Mouse (Mus musculus) kidney, postnatal 4 days (tissue): ENCODE data around the gene Dcaf7.

Experiments
- DNase-seq, 2 experiments: peaks; one replicate each; pipeline ENCODE4 v3.0.0; 2021; ENCODE audit warnings: mixed read lengths in 2 of 2

Gene Dcaf7

GRCm38 (mm10) chr11:106045780-106046179, 9.1 kb downstream of the Dcaf7 start:
- no peak for DNase-seq

DNA sequence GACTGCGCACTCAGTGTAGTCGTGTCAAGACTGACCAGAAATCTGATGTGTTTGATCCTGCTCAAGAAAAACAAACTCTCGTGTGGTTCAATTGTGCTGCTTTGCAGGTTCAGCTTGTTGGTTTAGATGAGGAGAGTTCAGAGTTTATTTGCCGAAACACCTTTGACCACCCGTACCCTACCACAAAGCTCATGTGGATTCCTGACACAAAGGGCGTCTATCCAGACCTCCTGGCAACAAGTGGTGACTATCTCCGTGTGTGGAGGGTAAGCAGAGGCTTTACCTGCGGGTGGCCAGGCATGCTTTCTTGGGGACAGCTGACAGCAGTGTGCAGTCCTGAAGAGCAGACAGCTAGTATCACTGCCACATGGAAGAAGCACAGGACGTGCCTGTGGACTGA, 9.9 kb downstream of the Dcaf7 start:
- DNase-seq = no peak

- DNase-seq = no peak
Measured at GRCm38 (mm10) chr11:106053921-106054320, 17.2 kb downstream of the Dcaf7 start.

- no peak for DNase-seq
Measured at GRCm38 (mm10) chr11:106054600-106054999, 17.9 kb downstream of the Dcaf7 start.

DNA sequence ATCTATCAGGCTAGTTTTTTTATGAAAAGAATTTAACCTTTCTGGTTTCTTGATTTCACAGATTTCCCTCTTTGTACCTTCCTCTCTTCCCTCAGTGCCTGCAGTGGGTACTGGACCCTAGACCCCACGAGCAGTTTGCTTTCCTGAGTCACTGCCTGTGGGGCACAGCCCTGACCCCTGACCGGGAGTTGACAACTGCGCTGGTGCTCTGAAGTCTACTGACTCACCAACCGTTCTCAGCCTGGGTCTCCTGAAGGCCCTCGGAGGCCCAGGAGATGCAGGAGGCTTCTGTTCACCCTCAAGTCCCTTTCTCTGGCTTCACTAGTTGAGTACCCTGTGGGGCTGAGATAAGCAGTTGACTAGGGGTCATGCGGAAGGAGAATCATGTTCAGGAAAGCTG, 18.7 kb downstream of the Dcaf7 start:
- no peak for DNase-seq

DNA sequence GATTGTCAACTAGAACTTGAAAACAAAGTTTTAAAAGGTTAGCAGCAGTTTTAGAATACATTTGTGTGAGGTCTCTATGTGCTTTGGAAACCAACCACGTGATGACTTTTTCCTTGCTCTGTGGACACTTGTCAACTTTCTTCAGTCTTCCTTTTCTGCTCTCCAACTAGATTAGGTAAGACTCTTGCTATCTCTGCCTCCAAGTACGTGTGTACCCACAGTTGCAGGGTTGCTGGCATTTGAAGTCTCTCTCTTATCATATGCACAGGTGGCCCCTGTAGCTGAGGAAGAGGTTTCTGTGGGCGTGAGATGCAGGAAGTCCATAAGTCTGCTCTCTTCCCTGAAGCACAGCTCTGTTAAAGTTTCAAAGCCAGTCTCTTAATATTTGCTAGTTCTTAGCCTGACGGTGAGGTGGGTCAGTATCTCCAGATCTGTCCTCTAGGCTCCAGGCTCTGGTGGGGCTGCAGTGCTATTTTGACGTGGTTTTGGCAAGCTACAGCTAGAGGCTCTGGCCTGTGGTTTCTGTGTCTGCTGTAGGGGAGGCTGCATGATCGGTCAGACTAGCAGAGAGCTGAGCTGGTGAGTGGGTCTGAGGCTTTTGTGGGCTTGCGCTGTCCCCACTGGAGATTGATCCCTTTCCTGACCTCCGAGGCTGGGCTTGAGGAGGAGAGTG, 20.3 kb downstream of the Dcaf7 start:
- DNase-seq = no peak

GRCm38 (mm10) chr11:106058020-106058419, 21.3 kb downstream of the Dcaf7 start:
- DNase-seq = no peak

DNA sequence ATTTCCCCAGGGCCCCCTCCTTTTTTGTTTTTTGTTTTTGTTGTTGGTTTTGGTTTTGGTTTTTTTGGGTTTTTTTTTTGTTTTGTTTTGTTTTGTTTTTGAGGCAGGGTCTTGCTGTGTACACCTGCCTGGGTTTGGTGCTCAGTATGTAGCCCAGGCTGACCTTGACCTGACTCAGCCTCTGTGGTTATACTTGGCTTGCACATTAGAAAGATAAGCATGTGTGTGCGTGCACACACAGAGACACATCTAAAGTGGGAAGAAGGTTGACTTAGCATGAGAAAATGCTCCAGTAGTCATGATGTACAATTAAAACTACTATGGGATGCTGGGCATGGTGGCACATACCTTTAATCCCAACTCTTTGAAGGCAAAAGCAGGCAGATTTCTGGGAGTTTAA, 23.9 kb downstream of the Dcaf7 start:
- no peak for DNase-seq

DNA sequence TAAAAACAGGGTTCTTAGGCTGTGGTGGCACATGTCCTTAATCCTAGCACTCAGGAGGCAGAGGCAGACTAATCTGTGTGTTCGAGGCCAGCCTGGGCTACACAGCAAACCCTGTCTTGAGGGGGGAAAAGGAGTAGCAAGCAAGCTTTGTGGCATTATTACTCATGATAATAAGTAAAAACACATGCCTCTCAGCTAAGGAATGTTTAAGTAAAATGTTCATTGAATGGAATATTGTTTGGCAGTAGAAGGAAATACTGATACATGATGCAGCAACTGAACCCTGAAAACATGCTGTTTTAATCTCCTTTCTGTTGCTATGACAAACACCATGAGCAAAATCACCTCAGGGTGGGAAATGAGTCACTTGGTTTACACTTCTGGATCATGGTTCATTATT, 24.6 kb downstream of the Dcaf7 start:
- no peak for DNase-seq

DNA sequence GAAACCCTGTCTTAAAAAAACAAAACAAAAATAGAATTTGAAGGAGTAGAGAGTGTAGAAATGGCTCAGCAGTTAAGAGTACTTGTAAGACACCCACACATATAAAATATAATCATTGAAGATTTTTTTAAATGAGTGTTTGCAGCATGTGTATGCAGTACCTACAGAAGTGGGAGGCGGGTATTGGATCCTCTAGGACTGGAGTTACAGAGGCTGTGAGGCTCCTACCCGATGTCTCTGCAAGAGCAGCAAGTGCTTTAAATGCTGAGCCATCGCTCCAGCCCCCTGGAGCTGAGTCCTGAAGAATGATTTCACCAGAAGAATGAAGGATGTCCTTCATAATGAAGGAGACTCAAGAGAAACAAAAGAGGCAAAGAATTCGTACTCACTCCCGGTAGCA, 27.1 kb downstream of the Dcaf7 start:
- DNase-seq = no peak

GRCm38 (mm10) chr11:106065073-106065922, 28.6 kb downstream of the Dcaf7 start:
- DNase-seq = no peak

- DNase-seq = peak; percentile 97 to 98
Measured at GRCm38 (mm10) chr11:106065923-106066571, 29.4 kb downstream of the Dcaf7 start, which contains the start of gene Taco1. TSS of gene Taco1 (plus strand) at chr11:106066061.

GRCm38 (mm10) chr11:106066616-106067015, 29.9 kb downstream of the Dcaf7 start:
- DNase-seq = peak; percentile 51 to 68

- DNase-seq = no peak
Measured at GRCm38 (mm10) chr11:106073774-106074173, 37.1 kb downstream of the Dcaf7 start.

GRCm38 (mm10) chr11:106076321-106076720, 39.6 kb downstream of the Dcaf7 start:
- DNase-seq = peak; percentile 87 to 88

DNA sequence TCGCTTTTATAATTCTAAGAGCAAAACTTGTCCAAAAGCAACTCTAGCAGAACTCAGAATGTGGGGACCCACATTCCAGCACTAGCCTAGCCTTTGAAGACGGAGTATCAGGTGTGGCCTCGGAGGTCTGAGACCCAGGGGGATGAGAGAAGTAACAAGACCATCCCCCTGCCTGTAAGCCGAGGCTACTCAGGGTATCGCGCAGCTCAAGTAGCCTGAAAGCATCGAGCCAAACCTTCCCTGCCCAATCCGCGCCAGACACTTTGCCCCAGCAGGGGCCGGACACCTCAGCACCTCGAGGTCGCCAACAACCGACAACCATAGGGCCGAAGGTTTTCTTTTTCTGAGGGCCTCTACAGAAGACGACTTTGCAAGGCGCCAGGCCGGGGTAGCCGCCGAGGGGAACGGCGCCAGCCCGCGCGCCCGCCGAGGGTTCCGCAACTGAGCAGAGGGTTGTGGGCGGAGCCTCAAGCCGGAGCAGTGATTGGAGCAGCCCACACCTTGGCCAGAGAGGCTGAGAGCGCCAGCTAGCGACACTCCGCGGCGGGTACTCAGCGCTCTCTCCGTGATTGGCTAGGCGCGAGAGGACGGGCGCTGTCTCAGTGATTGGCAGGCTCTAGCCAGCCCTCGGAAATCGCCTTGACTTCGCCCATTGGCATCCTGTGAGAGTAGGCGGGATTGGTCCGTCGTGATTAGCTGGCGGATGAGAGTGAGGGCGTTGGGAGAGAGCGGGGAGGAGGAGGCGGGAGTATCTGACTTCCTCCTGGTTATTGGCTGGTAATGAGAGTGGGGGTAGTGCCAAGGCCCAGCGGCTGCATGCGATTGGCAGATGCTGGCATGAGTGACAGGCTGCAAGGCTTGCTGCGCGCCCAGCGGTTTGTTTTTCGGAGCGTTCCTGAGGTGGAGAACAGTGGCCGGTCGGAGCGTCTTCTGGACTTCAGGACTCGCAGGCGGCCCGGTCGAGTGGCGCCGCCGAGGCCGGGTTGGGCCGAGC, 47.3 kb downstream of the Dcaf7 start, which contains the start of gene Map3k3:
Map3k3 (plus strand) TSS at position 906 of the 994 bp plus-strand sequence.
- DNase-seq = peak; percentile 99

DNA sequence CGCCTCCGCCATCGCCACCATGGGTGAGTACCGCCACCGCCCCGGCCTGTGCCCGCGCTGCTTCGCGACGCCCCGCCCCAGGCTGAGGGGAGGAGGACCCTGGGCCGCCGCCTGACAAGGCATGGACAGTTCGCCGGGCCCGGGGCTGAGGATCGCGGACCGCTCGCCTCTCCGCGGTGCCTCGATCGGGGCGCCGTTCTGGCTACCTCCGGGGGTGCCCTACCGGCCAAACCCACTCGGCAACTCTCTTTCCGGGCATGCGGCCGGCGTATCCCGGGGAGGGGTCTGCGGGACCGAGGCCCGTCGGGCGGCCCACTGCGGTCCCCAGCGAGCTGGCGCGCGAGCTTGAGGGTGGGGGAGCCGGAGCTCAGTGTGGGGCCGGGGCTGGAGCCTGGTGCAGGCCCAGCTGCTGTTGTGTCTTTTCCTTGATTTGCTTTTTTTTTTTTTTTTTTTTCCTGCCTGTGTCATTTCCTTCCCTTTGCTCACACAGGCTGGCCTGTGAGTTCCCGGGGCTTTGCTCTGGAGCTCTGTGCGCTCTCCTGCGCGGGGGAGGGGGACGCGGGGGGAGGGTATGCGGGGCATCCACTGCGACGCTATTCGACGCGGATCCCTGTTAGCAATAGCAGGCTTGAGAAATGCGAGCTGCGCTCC, 48.4 kb downstream of the Dcaf7 start:
- DNase-seq = peak; percentile 82 to 92

GRCm38 (mm10) chr11:106098223-106098622, 61.6 kb downstream of the Dcaf7 start:
- DNase-seq = peak in 1 of 2 experiments; percentile 12

- no peak for DNase-seq
Measured at GRCm38 (mm10) chr11:106102866-106103265, 66.2 kb downstream of the Dcaf7 start.

DNA sequence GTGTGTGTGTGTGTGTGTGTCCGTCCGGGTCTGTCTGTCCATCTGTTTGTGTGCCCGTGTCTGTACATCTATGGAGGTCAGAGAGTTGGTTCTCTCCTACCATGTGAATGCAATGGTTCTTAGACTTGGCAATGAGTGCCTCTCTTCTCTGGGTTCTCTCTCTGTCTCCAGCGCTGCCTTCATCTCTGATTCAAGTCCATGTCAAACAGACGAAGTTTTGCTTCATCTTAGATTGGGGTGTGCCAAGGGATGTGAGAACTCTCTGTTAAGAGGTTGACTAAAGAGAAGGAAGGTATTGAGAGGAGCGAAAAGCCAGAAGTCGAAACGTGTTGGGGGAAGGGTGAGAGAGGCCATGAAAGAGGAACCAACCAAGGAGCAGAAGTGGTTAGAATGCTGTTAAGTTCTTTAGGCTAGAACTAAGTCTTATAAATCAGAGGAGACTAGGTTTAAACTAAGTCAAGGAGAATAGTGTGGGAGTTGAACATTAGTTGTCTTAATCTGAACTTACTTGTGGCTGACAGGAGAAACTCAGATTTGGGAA, 69.4 kb downstream of the Dcaf7 start:
- DNase-seq = no peak
